Mouse (Mus musculus) skeletal muscle tissue, adult 2 months (tissue): Measurements from ENCODE around the gene Ybx1.
"Not testable (repeated sequence)": the region's sequence is repeated elsewhere in the genome, so short reads cannot be mapped to it uniquely, and the experiment has no call there.

ENCODE experiments used
- DNase-seq: peaks from one replicate; pipeline ENCODE4 v3.0.0-alpha.2; 2012; ENCODE audit warnings: low read depth, low spot score

The Ybx1 gene

GRCm38 (mm10) chr4:119294415-119295133 lies at the start of gene Ybx1:
Gene Ybx1, minus strand, starts transcription at chr4:119294604.
- DNase-seq, result peak; percentile 98

- DNase-seq, result no peak
Measured at GRCm38 (mm10) chr4:119338861-119339361, 44.5 kb upstream of the Ybx1 start.

- no peak for DNase-seq
Measured at GRCm38 (mm10) chr4:119338422-119338821, 44.0 kb upstream of the Ybx1 start.

GRCm38 (mm10) chr4:119333487-119333886 lies 39.1 kb upstream of the Ybx1 start:
- no peak for DNase-seq

GRCm38 (mm10) chr4:119320896-119321550 lies 26.6 kb upstream of the Ybx1 start:
- DNase-seq, result no peak

GRCm38 (mm10) chr4:119320131-119320830 lies 25.9 kb upstream of the Ybx1 start, which contains the start of gene Ppih:
Gene Ppih, minus strand, starts transcription at chr4:119320546.
- DNase-seq, result peak; percentile 90

- DNase-seq, result no peak
Measured at GRCm38 (mm10) chr4:119313756-119314155, 19.4 kb upstream of the Ybx1 start.

GRCm38 (mm10) chr4:119305418-119305817 lies 11.0 kb upstream of the Ybx1 start:
- DNase-seq, result no peak

- DNase-seq, result no peak
Measured at GRCm38 (mm10) chr4:119303291-119303690, 8.9 kb upstream of the Ybx1 start.

- DNase-seq, result no peak
Measured at GRCm38 (mm10) chr4:119301777-119302176, 7.4 kb upstream of the Ybx1 start.

- DNase-seq, result no peak
Measured at GRCm38 (mm10) chr4:119300761-119301160, 6.4 kb upstream of the Ybx1 start.

GRCm38 (mm10) chr4:119297361-119297760 lies 3.0 kb upstream of the Ybx1 start:
- no peak for DNase-seq

GRCm38 (mm10) chr4:119295134-119295453 lies 690 bp upstream of the Ybx1 start:
- DNase-seq, result no peak

- no peak for DNase-seq
Measured at GRCm38 (mm10) chr4:119293574-119294258, 688 bp downstream of the Ybx1 start.

GRCm38 (mm10) chr4:119292771-119293573 lies 1.4 kb downstream of the Ybx1 start:
- peak; percentile 44 for DNase-seq

- no peak for DNase-seq
Measured at GRCm38 (mm10) chr4:119291921-119292320, 2.5 kb downstream of the Ybx1 start.

GRCm38 (mm10) chr4:119285336-119285735 lies 9.1 kb downstream of the Ybx1 start:
- no peak for DNase-seq

GRCm38 (mm10) chr4:119284861-119285260 lies 9.5 kb downstream of the Ybx1 start:
- no peak for DNase-seq

GRCm38 (mm10) chr4:119278784-119279183 lies 15.6 kb downstream of the Ybx1 start:
- not testable (repeated sequence) for DNase-seq

GRCm38 (mm10) chr4:119275726-119276125 lies 18.7 kb downstream of the Ybx1 start:
- no peak for DNase-seq

GRCm38 (mm10) chr4:119275226-119275625 lies 19.2 kb downstream of the Ybx1 start:
- peak; percentile 27 for DNase-seq
